Mouse (Mus musculus): Measurements from ENCODE around the gene Nkapd1.

DNA sequence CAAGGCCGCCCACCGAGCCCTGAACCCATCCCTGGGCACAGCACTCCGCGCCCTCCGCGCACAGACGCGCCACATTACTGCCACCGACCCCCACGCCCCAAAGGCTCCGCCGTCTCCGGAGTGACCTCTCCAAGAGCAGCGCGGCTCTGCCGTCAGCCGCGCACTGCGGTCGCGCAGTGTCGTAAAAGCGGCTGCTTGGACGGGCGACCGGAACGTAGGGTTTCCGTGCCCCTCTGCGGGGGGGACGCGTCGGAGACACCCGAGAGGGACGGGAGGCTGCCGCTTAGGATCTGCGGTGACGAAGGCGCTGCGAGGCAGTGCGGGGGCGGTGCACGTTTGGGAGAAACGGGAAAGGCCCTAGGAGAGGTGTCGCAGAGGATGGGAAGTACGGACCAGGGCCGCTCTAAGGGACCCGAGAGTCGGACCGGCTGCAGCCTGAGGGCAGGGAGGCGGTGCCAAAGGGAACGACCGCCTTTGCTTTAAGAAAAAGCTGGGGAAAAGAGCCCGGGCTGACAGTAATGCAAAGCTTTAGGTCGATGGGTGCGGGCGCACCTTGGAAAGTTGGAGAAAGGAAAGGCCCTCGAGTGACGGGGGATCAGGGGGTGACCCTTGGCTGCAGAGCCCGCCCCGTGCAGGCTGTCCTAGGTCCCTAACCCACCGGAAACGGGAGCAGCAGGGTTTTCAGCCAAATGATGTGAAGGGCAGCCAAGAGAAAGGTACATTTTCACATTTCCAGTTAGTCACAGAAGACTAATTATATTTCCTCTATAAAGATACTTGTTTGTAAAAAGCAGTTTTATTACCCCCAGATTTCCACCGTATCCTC, 42.3 kb upstream of the Nkapd1 start, which contains the start of gene Dlat:
- TF ChIP-seq CTCF (IDR thresholded peaks at IDR 0.05; ENCODE audit: control insufficient read depth, insufficient read depth, insufficient read length) (no peak), USF1 (IDR thresholded peaks at IDR 0.05; ENCODE audit: low read depth) (no peak), MAX (IDR thresholded peaks at IDR 0.05) (peak; percentile 12)

Data from C2C12 (cell line).